In the genomic region with DNA sequence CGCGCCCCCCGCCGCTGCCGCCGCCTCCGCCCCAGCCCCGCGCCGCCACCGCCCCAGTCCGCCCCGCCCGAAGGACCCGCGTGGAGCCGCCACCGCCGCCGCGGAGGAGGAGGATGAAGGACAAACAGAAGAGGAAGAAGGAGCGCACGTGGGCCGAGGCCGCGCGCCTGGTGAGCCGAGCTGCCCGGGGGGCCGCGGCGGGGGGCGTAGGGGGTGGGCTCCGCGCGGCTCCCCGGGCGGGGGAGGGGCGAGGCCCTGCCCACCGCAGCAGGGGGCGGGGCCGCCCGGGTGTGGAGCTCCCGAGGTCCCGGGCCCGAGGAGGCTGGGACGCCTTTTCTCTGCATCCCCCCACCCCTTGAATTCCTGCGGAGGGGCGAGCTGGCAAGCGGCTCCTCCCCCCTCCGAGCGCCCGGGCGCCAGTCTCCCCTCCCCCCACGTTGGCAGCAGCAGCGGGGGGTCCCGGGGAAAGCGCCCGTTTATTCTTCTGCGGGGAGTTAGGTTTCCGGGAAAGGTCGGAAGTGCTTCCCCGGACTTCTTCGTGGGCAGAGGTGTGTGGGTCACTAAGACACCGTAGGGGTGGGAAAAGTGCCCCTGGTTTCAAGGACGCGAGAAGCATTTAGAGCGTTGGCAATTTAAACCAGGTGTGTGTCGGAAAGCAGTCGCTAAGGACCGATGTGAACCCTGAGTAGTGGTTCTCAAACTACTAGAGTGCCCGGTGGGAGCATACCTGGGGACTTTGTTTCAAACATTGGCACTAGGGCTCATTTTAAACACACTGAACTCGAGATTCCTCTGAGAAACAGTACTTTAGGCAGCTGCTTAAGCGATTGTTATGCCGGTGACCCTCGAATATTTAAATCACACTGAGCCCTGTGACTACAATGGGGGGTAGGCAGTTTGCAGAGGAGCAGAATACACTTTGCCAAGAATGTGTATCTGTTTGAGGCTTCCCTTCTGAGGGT, we compare ENCODE assay signal across 8 mouse cellular contexts. TPM values are rescaled to one million over a fixed set of nuclear protein-coding genes. Genes with fewer than 3 reads are reported as not detected.
DNase-seq lines count a peak whose midpoint lies in the region; ATAC-seq lines count a peak whose summit lies in the region.

No protein-coding gene starts in this region.

- peak overlapping the region; percentile 88 for H3K4me2 ChIP-seq in hindbrain, embryonic 14.5 days (replicated peaks)
- peak overlapping the region; percentile 74 for H3K4me2 ChIP-seq in limb, embryonic 11.5 days (ENCODE audit: low read depth, severe bottlenecking)
- H3K4me2 ChIP-seq in midbrain, embryonic 11.5 days, result peak overlapping the region; percentile 75

- H3K4me1 ChIP-seq in hindbrain, embryonic 14.5 days (replicated peaks; ENCODE audit: control insufficient read depth, insufficient read depth, low read length), result peaks cover 27% of the 10 kb centered on the region
- H3K4me1 ChIP-seq in limb, embryonic 11.5 days (ENCODE audit: control insufficient read depth, insufficient read depth, low read length), result peaks cover 18% of the 10 kb centered on the region
- H3K4me1 ChIP-seq in midbrain, embryonic 11.5 days (ENCODE audit: control insufficient read depth, insufficient read depth, low read length), result peaks cover 26% of the 10 kb centered on the region

- peak overlapping the region; percentile 99 for H3K27ac ChIP-seq in hindbrain, embryonic 14.5 days
- H3K27ac ChIP-seq in limb, embryonic 11.5 days (replicated peaks; ENCODE audit: low read depth, low read length), result peak overlapping the region; percentile 99
- H3K27ac ChIP-seq in midbrain, embryonic 11.5 days (ENCODE audit: low read depth, low read length), result peak overlapping the region; percentile 91

- 0% methylated on average over 31 of the region's 76 CpGs for WGBS in hindbrain, embryonic 14.5 days
- 2% methylated on average over 45 of the region's 76 CpGs for WGBS in limb, embryonic 11.5 days
- under 1% methylated on average over 55 of the region's 76 CpGs for WGBS in midbrain, embryonic 11.5 days

- peak overlapping the region; percentile 94 for H3K4me3 ChIP-seq in hindbrain, embryonic 14.5 days (replicated peaks; ENCODE audit: low read length)
- peak overlapping the region; percentile 85 for H3K4me3 ChIP-seq in limb, embryonic 11.5 days (ENCODE audit: low read depth, low read length)
- H3K4me3 ChIP-seq in midbrain, embryonic 11.5 days (ENCODE audit: low read depth, low read length), result peak overlapping the region; percentile 96

- peak; percentile 16 for ATAC-seq in hindbrain, embryonic 14.5 days (ENCODE audit: low FRiP score)
- peak; percentile 51 for ATAC-seq in limb, embryonic 11.5 days (ENCODE audit: insufficient number of reproducible peaks, low FRiP score, low TSS enrichment, low read depth)
- ATAC-seq in midbrain, embryonic 11.5 days (ENCODE audit: low FRiP score), result peak; percentile 61
- no peak for ATAC-seq in inflammation-experienced regulatory T-cells, adult 6 months

- H3K9ac ChIP-seq in hindbrain, embryonic 14.5 days, result peak overlapping the region; percentile 95
- peak overlapping the region; percentile 97 for H3K9ac ChIP-seq in limb, embryonic 11.5 days (ENCODE audit: low read length)
- peak overlapping the region; percentile 91 for H3K9ac ChIP-seq in midbrain, embryonic 11.5 days (ENCODE audit: low read length)

- no peaks in the 10 kb centered on the region for H3K36me3 ChIP-seq in hindbrain, embryonic 14.5 days (replicated peaks; ENCODE audit: control insufficient read depth, insufficient read depth)
- no peaks in the 10 kb centered on the region; the same call in 1 of the 2 replicates for H3K36me3 ChIP-seq in limb, embryonic 11.5 days (ENCODE audit: control insufficient read depth, insufficient read depth, low read length)
- no peaks in the 10 kb centered on the region for H3K36me3 ChIP-seq in midbrain, embryonic 11.5 days (ENCODE audit: control insufficient read depth, insufficient read depth, low read length)

- DNase-seq in R1 (ENCODE audit: low read depth, low spot score), result peak; percentile 91
- DNase-seq in cerebellum, adult 18-20 months, result peak; percentile 46 to 69
- DNase-seq in gastrocnemius, adult 18-20 months (ENCODE audit: low spot score), result peak; percentile 28
- peak; percentile 57 for DNase-seq in hindbrain, embryonic 14.5 days (ENCODE audit: low spot score)
- peak; percentile 87 for DNase-seq in limb, embryonic 11.5 days (ENCODE audit: low spot score)
- DNase-seq in midbrain, embryonic 11.5 days (ENCODE audit: low spot score, missing footprints), result peak; percentile 96
- DNase-seq in spleen, adult 12 weeks (ENCODE audit: low spot score), result peak; percentile 54

- H3K9me3 ChIP-seq in hindbrain, embryonic 14.5 days (ENCODE audit: control insufficient read depth, low read length), result no peaks in the 10 kb centered on the region
- H3K9me3 ChIP-seq in limb, embryonic 11.5 days (ENCODE audit: control insufficient read depth, low read length), result no peaks in the 10 kb centered on the region
- H3K9me3 ChIP-seq in midbrain, embryonic 11.5 days (ENCODE audit: control insufficient read depth, low read length), result no peaks in the 10 kb centered on the region

- no peaks in the 10 kb centered on the region for H3K27me3 ChIP-seq in hindbrain, embryonic 14.5 days (ENCODE audit: control insufficient read depth, insufficient read depth, low read length)
- H3K27me3 ChIP-seq in limb, embryonic 11.5 days (ENCODE audit: control insufficient read depth, insufficient read depth, low read length), result no peaks in the 10 kb centered on the region
- H3K27me3 ChIP-seq in midbrain, embryonic 11.5 days (ENCODE audit: control insufficient read depth, insufficient read depth, low read length), result no peaks in the 10 kb centered on the region

RNA-seq across cellular contexts. Expression of a gene that starts 0.9 kb away (rescaled TPM):
- 1 to 10 TPM; 8.4 to 9.2 TPM for total RNA-seq in gastrocnemius, adult 18-20 months (2021)
- 14.2 and 15.2 TPM in 2 replicates for polyA plus RNA-seq in hindbrain, embryonic 14.5 days (2014; fragmentation: Nextera tagmentation; extraction: Ambion mirVana)
- polyA plus RNA-seq in limb, embryonic 11.5 days (2014; fragmentation: Nextera tagmentation; extraction: Ambion mirVana), result 24.0 and 26.5 TPM in 2 replicates
- polyA plus RNA-seq in midbrain, embryonic 11.5 days (2014; fragmentation: Nextera tagmentation; extraction: Ambion mirVana), result 19.6 TPM in 2 replicates
- polyA plus RNA-seq in inflammation-experienced regulatory T-cells, adult 6 months (2017; shearing (Covaris generic)), result 10 to 100 TPM; 15.0 to 16.6 (median 15.9) TPM

RNA-seq across cellular contexts. Expression of a gene that starts 55.3 kb away (rescaled TPM):
- total RNA-seq in gastrocnemius, adult 18-20 months (2021), result 1 to 10 TPM; 3.0 to 3.8 TPM
- 17.3 and 21.2 TPM in 2 replicates for polyA plus RNA-seq in hindbrain, embryonic 14.5 days (2014; fragmentation: Nextera tagmentation; extraction: Ambion mirVana)
- 5.1 and 5.8 TPM in 2 replicates for polyA plus RNA-seq in limb, embryonic 11.5 days (2014; fragmentation: Nextera tagmentation; extraction: Ambion mirVana)
- polyA plus RNA-seq in midbrain, embryonic 11.5 days (2014; fragmentation: Nextera tagmentation; extraction: Ambion mirVana), result 7.5 and 9.4 TPM in 2 replicates
- polyA plus RNA-seq in inflammation-experienced regulatory T-cells, adult 6 months (2017; shearing (Covaris generic)), result 10 to 100 TPM in 2 of 3 experiments, 1 to 10 TPM in 1; 8.5 to 13.3 (median 11.6) TPM

Comparison
In these comparisons a context has a peak if more than half of its experiments do, and no peak if none do; other contexts are left out.
1. DNase-seq: peak in every context shown above with its lines; median percentile 96 in midbrain, embryonic 11.5 days; 91 in R1; 87 in limb, embryonic 11.5 days; 58 in cerebellum, adult 18-20 months; 57 in hindbrain, embryonic 14.5 days; 54 in spleen, adult 12 weeks; 28 in gastrocnemius, adult 18-20 months.